Mouse (Mus musculus): ENCODE measurements at regions not wholly inside any gene's neighbourhood (a gene's known extent, or its start where the extent isn't known, plus 50 kb on each side); places are given as distances from the start of the nearest gene placed in this dataset.

- TF ChIP-seq EP300 (IDR thresholded peaks at IDR 0.05; ENCODE audit: insufficient read depth, low read depth, low read length) (no peak), POLR2A (IDR thresholded peaks at IDR 0.05; ENCODE audit: insufficient read depth, low read length) (no peak), CTCF (IDR thresholded peaks at IDR 0.05; ENCODE audit: low read depth, low read length) (no peak)
- Histone ChIP-seq H3K9me3 (replicated peaks; ENCODE audit: control insufficient read depth, insufficient read depth, low read length, poor library complexity, severe bottlenecking) (no peaks in the 10 kb centered on the region), H3K4me3 (ENCODE audit: low read depth, low read length) (no peak overlapping the region), H3K4me1 (ENCODE audit: control insufficient read depth, insufficient read depth, low read length) (no peaks in the 10 kb centered on the region), H3K36me3 (ENCODE audit: control insufficient read depth, insufficient read depth, low read length, poor library complexity, severe bottlenecking) (no peaks in the 10 kb centered on the region), H3K27me3 (ENCODE audit: control insufficient read depth, insufficient read depth, low read length, poor library complexity, severe bottlenecking) (no peaks in the 10 kb centered on the region), H3K9ac (ENCODE audit: low read depth, poor library complexity, severe bottlenecking) (no peak overlapping the region), H3K27ac (ENCODE audit: insufficient read depth, low read length) (no peak overlapping the region)
Observed at GRCm38 (mm10) chr10:99375101-99375500, 112.1 kb downstream of the Dusp6 start.

- H3K27ac ChIP-seq (ENCODE audit: insufficient read depth, low read length) = no peak overlapping the region
Observed at GRCm38 (mm10) chr10:99376430-99376829, 113.4 kb downstream of the Dusp6 start.

GRCm38 (mm10) chr10:99377548-99377947 is 114.5 kb downstream of the Dusp6 start:
- H3K36me3 ChIP-seq (ENCODE audit: control insufficient read depth, insufficient read depth, low read length, poor library complexity, severe bottlenecking) = no peaks in the 10 kb centered on the region
- no peak overlapping the region for H3K4me3 ChIP-seq (ENCODE audit: low read depth, low read length)
- H3K27ac ChIP-seq (ENCODE audit: insufficient read depth, low read length) = no peak overlapping the region
- no peaks in the 10 kb centered on the region for H3K4me1 ChIP-seq (ENCODE audit: control insufficient read depth, insufficient read depth, low read length)
- H3K27me3 ChIP-seq (ENCODE audit: control insufficient read depth, insufficient read depth, low read length, poor library complexity, severe bottlenecking) = no peaks in the 10 kb centered on the region
- no peaks in the 10 kb centered on the region for H3K9me3 ChIP-seq (replicated peaks; ENCODE audit: control insufficient read depth, insufficient read depth, low read length, poor library complexity, severe bottlenecking)
- H3K9ac ChIP-seq (ENCODE audit: low read depth, poor library complexity, severe bottlenecking) = no peak overlapping the region
- TF ChIP-seq POLR2A (IDR thresholded peaks at IDR 0.05; ENCODE audit: insufficient read depth, low read length) = no peak
- TF ChIP-seq EP300 (IDR thresholded peaks at IDR 0.05; ENCODE audit: insufficient read depth, low read depth, low read length) = no peak
- TF ChIP-seq CTCF (IDR thresholded peaks at IDR 0.05; ENCODE audit: low read depth, low read length) = no peak

More at GRCm38 (mm10) chr10:99376430-99376829, 113.4 kb downstream of the Dusp6 start:
- no peaks in the 10 kb centered on the region for H3K4me1 ChIP-seq (ENCODE audit: control insufficient read depth, insufficient read depth, low read length)
- no peaks in the 10 kb centered on the region for H3K27me3 ChIP-seq (ENCODE audit: control insufficient read depth, insufficient read depth, low read length, poor library complexity, severe bottlenecking)
- no peaks in the 10 kb centered on the region for H3K9me3 ChIP-seq (replicated peaks; ENCODE audit: control insufficient read depth, insufficient read depth, low read length, poor library complexity, severe bottlenecking)
- TF ChIP-seq CTCF (IDR thresholded peaks at IDR 0.05; ENCODE audit: low read depth, low read length) (no peak), EP300 (IDR thresholded peaks at IDR 0.05; ENCODE audit: insufficient read depth, low read depth, low read length) (no peak), POLR2A (IDR thresholded peaks at IDR 0.05; ENCODE audit: insufficient read depth, low read length) (no peak)
- H3K36me3 ChIP-seq (ENCODE audit: control insufficient read depth, insufficient read depth, low read length, poor library complexity, severe bottlenecking) = no peaks in the 10 kb centered on the region
- H3K4me3 ChIP-seq (ENCODE audit: low read depth, low read length) = no peak overlapping the region
- H3K9ac ChIP-seq (ENCODE audit: low read depth, poor library complexity, severe bottlenecking) = no peak overlapping the region

- no peak overlapping the region for H3K27ac ChIP-seq (ENCODE audit: insufficient read depth, low read length)
- H3K4me3 ChIP-seq (ENCODE audit: low read depth, low read length) = no peak overlapping the region
- TF ChIP-seq EP300 (IDR thresholded peaks at IDR 0.05; ENCODE audit: insufficient read depth, low read depth, low read length) (no peak), CTCF (IDR thresholded peaks at IDR 0.05; ENCODE audit: low read depth, low read length) (no peak), POLR2A (IDR thresholded peaks at IDR 0.05; ENCODE audit: insufficient read depth, low read length) (no peak)
- no peaks in the 10 kb centered on the region for H3K4me1 ChIP-seq (ENCODE audit: control insufficient read depth, insufficient read depth, low read length)
- no peaks in the 10 kb centered on the region for H3K36me3 ChIP-seq (ENCODE audit: control insufficient read depth, insufficient read depth, low read length, poor library complexity, severe bottlenecking)
- H3K9ac ChIP-seq (ENCODE audit: low read depth, poor library complexity, severe bottlenecking) = no peak overlapping the region
- no peaks in the 10 kb centered on the region for H3K27me3 ChIP-seq (ENCODE audit: control insufficient read depth, insufficient read depth, low read length, poor library complexity, severe bottlenecking)
- H3K9me3 ChIP-seq (replicated peaks; ENCODE audit: control insufficient read depth, insufficient read depth, low read length, poor library complexity, severe bottlenecking) = no peaks in the 10 kb centered on the region
Observed at GRCm38 (mm10) chr10:99379156-99379555, 116.1 kb downstream of the Dusp6 start.

- Histone ChIP-seq H3K9ac (ENCODE audit: low read depth, poor library complexity, severe bottlenecking) (no peak overlapping the region), H3K9me3 (replicated peaks; ENCODE audit: control insufficient read depth, insufficient read depth, low read length, poor library complexity, severe bottlenecking) (no peaks in the 10 kb centered on the region), H3K27me3 (ENCODE audit: control insufficient read depth, insufficient read depth, low read length, poor library complexity, severe bottlenecking) (no peaks in the 10 kb centered on the region), H3K27ac (ENCODE audit: insufficient read depth, low read length) (no peak overlapping the region), H3K4me1 (ENCODE audit: control insufficient read depth, insufficient read depth, low read length) (no peaks in the 10 kb centered on the region), H3K4me3 (ENCODE audit: low read depth, low read length) (no peak overlapping the region), H3K36me3 (ENCODE audit: control insufficient read depth, insufficient read depth, low read length, poor library complexity, severe bottlenecking) (no peaks in the 10 kb centered on the region)
- TF ChIP-seq POLR2A (IDR thresholded peaks at IDR 0.05; ENCODE audit: insufficient read depth, low read length) (no peak), EP300 (IDR thresholded peaks at IDR 0.05; ENCODE audit: insufficient read depth, low read depth, low read length) (no peak), CTCF (IDR thresholded peaks at IDR 0.05; ENCODE audit: low read depth, low read length) (no peak)
Observed at GRCm38 (mm10) chr10:99380170-99380569, 117.1 kb downstream of the Dusp6 start.

- H3K27me3 ChIP-seq (ENCODE audit: control insufficient read depth, insufficient read depth, low read length, poor library complexity, severe bottlenecking) = no peaks in the 10 kb centered on the region; the same call in 1 of the 2 replicates
- no peak for TF ChIP-seq CTCF (IDR thresholded peaks at IDR 0.05; ENCODE audit: low read depth, low read length)
- no peak for TF ChIP-seq EP300 (IDR thresholded peaks at IDR 0.05; ENCODE audit: insufficient read depth, low read depth, low read length)
- TF ChIP-seq POLR2A (IDR thresholded peaks at IDR 0.05; ENCODE audit: insufficient read depth, low read length) = no peak
- H3K27ac ChIP-seq (ENCODE audit: insufficient read depth, low read length) = no peak overlapping the region
- H3K9me3 ChIP-seq (replicated peaks; ENCODE audit: control insufficient read depth, insufficient read depth, low read length, poor library complexity, severe bottlenecking) = no peaks in the 10 kb centered on the region
- no peaks in the 10 kb centered on the region for H3K36me3 ChIP-seq (ENCODE audit: control insufficient read depth, insufficient read depth, low read length, poor library complexity, severe bottlenecking)
- no peak overlapping the region for H3K4me3 ChIP-seq (ENCODE audit: low read depth, low read length)
- H3K4me1 ChIP-seq (ENCODE audit: control insufficient read depth, insufficient read depth, low read length) = no peaks in the 10 kb centered on the region
- H3K9ac ChIP-seq (ENCODE audit: low read depth, poor library complexity, severe bottlenecking) = no peak overlapping the region
Observed at GRCm38 (mm10) chr10:99383028-99383427, 120.0 kb downstream of the Dusp6 start.

Data from ES-Bruce4 (cell line).